Mouse (Mus musculus): Measurements from ENCODE around the gene Gm20521.

Gene Gm20521

GRCm38 (mm10) chr14:54893651-54894181, 10.5 kb downstream of the Gm20521 start:
- DNase-seq = peak; percentile 100

GRCm38 (mm10) chr14:54894296-54895151, 11.3 kb downstream of the Gm20521 start:
- peak; percentile 91 for DNase-seq

- no peak for DNase-seq
These were observed 14.2 kb downstream of the Gm20521 start for GRCm38 (mm10) chr14:54897445-54897844.

GRCm38 (mm10) chr14:54900383-54900782, 17.1 kb downstream of the Gm20521 start:
- DNase-seq = peak; percentile 93

GRCm38 (mm10) chr14:54903641-54904040, 20.4 kb downstream of the Gm20521 start:
- DNase-seq = no peak

- DNase-seq = no peak
These were observed 25.4 kb downstream of the Gm20521 start for GRCm38 (mm10) chr14:54908682-54909081.

GRCm38 (mm10) chr14:54912109-54912850, 29.0 kb downstream of the Gm20521 start:
- peak; percentile 92 for DNase-seq

GRCm38 (mm10) chr14:54912886-54913285, 29.6 kb downstream of the Gm20521 start, which contains the start of gene Slc22a17:
Gene Slc22a17, minus strand, starts transcription at chr14:54913132.
- DNase-seq = peak; percentile 98

- no peak for DNase-seq
These were observed 30.1 kb downstream of the Gm20521 start for GRCm38 (mm10) chr14:54913343-54913742.

GRCm38 (mm10) chr14:54920076-54920685, 36.9 kb downstream of the Gm20521 start:
- peak; percentile 91 for DNase-seq

GRCm38 (mm10) chr14:54924641-54925348, 41.6 kb downstream of the Gm20521 start:
- DNase-seq = peak; percentile 98

- peak; percentile 98 for DNase-seq
These were observed 42.4 kb downstream of the Gm20521 start, which contains the start of gene Efs for GRCm38 (mm10) chr14:54925349-54926342. Gene Efs, minus strand, starts transcription at chr14:54926126.

GRCm38 (mm10) chr14:54926401-54927158, 43.3 kb downstream of the Gm20521 start:
- DNase-seq = peak; percentile 98

GRCm38 (mm10) chr14:54927296-54927695, 44.1 kb downstream of the Gm20521 start:
- no peak for DNase-seq

GRCm38 (mm10) chr14:54929801-54930200, 46.6 kb downstream of the Gm20521 start:
- DNase-seq = no peak

GRCm38 (mm10) chr14:54930431-54930830, 47.2 kb downstream of the Gm20521 start:
- DNase-seq = no peak

GRCm38 (mm10) chr14:54932645-54933150, 49.5 kb downstream of the Gm20521 start, which contains the start of gene Il25:
Gene Il25, plus strand, starts transcription at chr14:54932695.
- no peak for DNase-seq

- no peak for DNase-seq
These were observed 52.9 kb downstream of the Gm20521 start, which contains the start of gene Cmtm5 for GRCm38 (mm10) chr14:54935904-54936830. Gene Cmtm5, plus strand, starts transcription at chr14:54936261.

GRCm38 (mm10) chr14:54936831-54937160, 53.6 kb downstream of the Gm20521 start:
- DNase-seq = no peak

Data from heart, adult 11 months (tissue).